Mouse (Mus musculus) hindlimb bud, embryonic 11.5 days (tissue): ENCODE results near the gene Cnksr3.
A peak's percentile ranks its signal among the peaks of the same experiment; 100 is the strongest.

Experiments
- DNase-seq: peaks from one replicate; pipeline ENCODE4 v3.0.0-alpha.2; 2012; ENCODE audit warnings: low read depth, low spot score; ENCODE audit errors: extremely low spot score

The Cnksr3 gene

GRCm38 (mm10) chr10:7103872-7104271, 108.2 kb downstream of the Cnksr3 start:
- no peak for DNase-seq

GRCm38 (mm10) chr10:7077971-7078370, 134.1 kb downstream of the Cnksr3 start:
- DNase-seq: no peak

GRCm38 (mm10) chr10:7077389-7077808, 134.6 kb downstream of the Cnksr3 start:
- no peak for DNase-seq

- no peak for DNase-seq
Observed at GRCm38 (mm10) chr10:7076662-7077211, 135.3 kb downstream of the Cnksr3 start.

GRCm38 (mm10) chr10:7076201-7076600, 135.8 kb downstream of the Cnksr3 start:
- DNase-seq: peak; percentile 31

- DNase-seq: no peak
Observed at GRCm38 (mm10) chr10:7075661-7076060, 136.4 kb downstream of the Cnksr3 start.

GRCm38 (mm10) chr10:7074231-7074630, 137.8 kb downstream of the Cnksr3 start:
- no peak for DNase-seq

GRCm38 (mm10) chr10:7070924-7071323, 141.1 kb downstream of the Cnksr3 start:
- no peak for DNase-seq

GRCm38 (mm10) chr10:7070100-7070835, 141.8 kb downstream of the Cnksr3 start:
- no peak for DNase-seq

GRCm38 (mm10) chr10:7069090-7069489, 142.9 kb downstream of the Cnksr3 start:
- DNase-seq: no peak
